Mouse (Mus musculus): ENCODE results near the gene Rap1gap. TPM values are rescaled to one million over a fixed set of nuclear protein-coding genes. Genes with fewer than 3 reads are reported as not detected.

The Rap1gap gene
- polyA plus RNA-seq, 1 experiment = 396 TPM

GRCm38 (mm10) chr4:137681408-137682104 lies 17.0 kb downstream of the Rap1gap start:
- TF ChIP-seq POLR2A (IDR thresholded peaks at IDR 0.05; ENCODE audit: borderline replicate concordance, insufficient read depth, low read length) (no peak), CTCF (IDR thresholded peaks at IDR 0.05; ENCODE audit: borderline replicate concordance, insufficient read depth, low read depth, low read length) (no peak)
- WGBS = 3% methylated on average over 52 of the region's 52 CpGs
- peak overlapping the region; percentile 31 for H3K27ac ChIP-seq (ENCODE audit: insufficient read depth, low read length)

GRCm38 (mm10) chr4:137682961-137683453 lies 18.5 kb downstream of the Rap1gap start:
- Histone ChIP-seq H3K4me3 (replicated peaks; ENCODE audit: insufficient read depth, low read depth, low read length) (no peak overlapping the region), H3K27ac (ENCODE audit: insufficient read depth, low read length) (no peak overlapping the region), H3K27me3 (ENCODE audit: control insufficient read depth, insufficient read depth, low read length) (no peaks in the 10 kb centered on the region), H3K4me1 (ENCODE audit: control insufficient read depth, insufficient read depth, low read length) (peaks cover 71% of the 10 kb centered on the region)
- WGBS = 41% methylated on average over 7 of the region's 7 CpGs
- peak; percentile 66 to 74 for DNase-seq
- TF ChIP-seq CTCF (IDR thresholded peaks at IDR 0.05; ENCODE audit: borderline replicate concordance, insufficient read depth, low read depth, low read length) = peak; percentile 89
- no peak for TF ChIP-seq POLR2A (IDR thresholded peaks at IDR 0.05; ENCODE audit: borderline replicate concordance, insufficient read depth, low read length)

More at GRCm38 (mm10) chr4:137681408-137682104, 17.0 kb downstream of the Rap1gap start:
- peak; percentile 80 to 81 for DNase-seq
- Histone ChIP-seq H3K4me1 (ENCODE audit: control insufficient read depth, insufficient read depth, low read length) (peaks cover 75% of the 10 kb centered on the region), H3K4me3 (replicated peaks; ENCODE audit: insufficient read depth, low read depth, low read length) (peak overlapping the region; percentile 48), H3K27me3 (ENCODE audit: control insufficient read depth, insufficient read depth, low read length) (no peaks in the 10 kb centered on the region)

- H3K4me1 ChIP-seq (ENCODE audit: control insufficient read depth, insufficient read depth, low read length) = peaks cover 62% of the 10 kb centered on the region
- no peak for DNase-seq
- TF ChIP-seq POLR2A (IDR thresholded peaks at IDR 0.05; ENCODE audit: borderline replicate concordance, insufficient read depth, low read length) = no peak
- TF ChIP-seq CTCF (IDR thresholded peaks at IDR 0.05; ENCODE audit: borderline replicate concordance, insufficient read depth, low read depth, low read length) = no peak
- no peak overlapping the region for H3K4me3 ChIP-seq (replicated peaks; ENCODE audit: insufficient read depth, low read depth, low read length)
- WGBS = 70% methylated on average over 9 of the region's 9 CpGs
- H3K27ac ChIP-seq (ENCODE audit: insufficient read depth, low read length) = no peak overlapping the region
- H3K27me3 ChIP-seq (ENCODE audit: control insufficient read depth, insufficient read depth, low read length) = no peaks in the 10 kb centered on the region
These were observed 20.4 kb downstream of the Rap1gap start for GRCm38 (mm10) chr4:137684830-137685343.

GRCm38 (mm10) chr4:137686303-137686702 lies 21.8 kb downstream of the Rap1gap start:
- DNase-seq = no peak
- Histone ChIP-seq H3K27ac (ENCODE audit: insufficient read depth, low read length) (no peak overlapping the region; the same call in 1 of the 2 replicates), H3K4me1 (ENCODE audit: control insufficient read depth, insufficient read depth, low read length) (peaks cover 55% of the 10 kb centered on the region), H3K4me3 (replicated peaks; ENCODE audit: insufficient read depth, low read depth, low read length) (no peak overlapping the region), H3K27me3 (ENCODE audit: control insufficient read depth, insufficient read depth, low read length) (no peaks in the 10 kb centered on the region)
- no peak for TF ChIP-seq POLR2A (IDR thresholded peaks at IDR 0.05; ENCODE audit: borderline replicate concordance, insufficient read depth, low read length)
- TF ChIP-seq CTCF (IDR thresholded peaks at IDR 0.05; ENCODE audit: borderline replicate concordance, insufficient read depth, low read depth, low read length) = no peak
- WGBS = 25% methylated on average over 5 of the region's 5 CpGs

- WGBS = 33% methylated on average over 14 of the region's 14 CpGs
- no peak for DNase-seq
- H3K4me3 ChIP-seq (replicated peaks; ENCODE audit: insufficient read depth, low read depth, low read length) = no peak overlapping the region
- TF ChIP-seq POLR2A (IDR thresholded peaks at IDR 0.05; ENCODE audit: borderline replicate concordance, insufficient read depth, low read length) = no peak
- no peak for TF ChIP-seq CTCF (IDR thresholded peaks at IDR 0.05; ENCODE audit: borderline replicate concordance, insufficient read depth, low read depth, low read length)
- no peaks in the 10 kb centered on the region for H3K27me3 ChIP-seq (ENCODE audit: control insufficient read depth, insufficient read depth, low read length)
- no peak overlapping the region for H3K27ac ChIP-seq (ENCODE audit: insufficient read depth, low read length)
- H3K4me1 ChIP-seq (ENCODE audit: control insufficient read depth, insufficient read depth, low read length) = peaks cover 48% of the 10 kb centered on the region
These were observed 22.8 kb downstream of the Rap1gap start for GRCm38 (mm10) chr4:137687234-137687825.

- H3K4me1 ChIP-seq (ENCODE audit: control insufficient read depth, insufficient read depth, low read length) = peaks cover 24% of the 10 kb centered on the region
- 69% methylated on average over 10 of the region's 10 CpGs for WGBS
- no peak for DNase-seq
- no peak overlapping the region for H3K4me3 ChIP-seq (replicated peaks; ENCODE audit: insufficient read depth, low read depth, low read length)
- TF ChIP-seq CTCF (IDR thresholded peaks at IDR 0.05; ENCODE audit: borderline replicate concordance, insufficient read depth, low read depth, low read length) (no peak), POLR2A (IDR thresholded peaks at IDR 0.05; ENCODE audit: borderline replicate concordance, insufficient read depth, low read length) (no peak)
- no peaks in the 10 kb centered on the region for H3K27me3 ChIP-seq (ENCODE audit: control insufficient read depth, insufficient read depth, low read length)
- H3K27ac ChIP-seq (ENCODE audit: insufficient read depth, low read length) = no peak overlapping the region
These were observed 27.8 kb downstream of the Rap1gap start for GRCm38 (mm10) chr4:137692107-137692902.

GRCm38 (mm10) chr4:137695300-137695699 lies 30.8 kb downstream of the Rap1gap start:
- 67% methylated on average over 8 of the region's 8 CpGs for WGBS
- Histone ChIP-seq H3K4me1 (ENCODE audit: control insufficient read depth, insufficient read depth, low read length) (peaks cover 43% of the 10 kb centered on the region), H3K27ac (ENCODE audit: insufficient read depth, low read length) (no peak overlapping the region), H3K4me3 (replicated peaks; ENCODE audit: insufficient read depth, low read depth, low read length) (no peak overlapping the region), H3K27me3 (ENCODE audit: control insufficient read depth, insufficient read depth, low read length) (no peaks in the 10 kb centered on the region)
- TF ChIP-seq POLR2A (IDR thresholded peaks at IDR 0.05; ENCODE audit: borderline replicate concordance, insufficient read depth, low read length) = no peak
- no peak for DNase-seq

All from cerebellum, adult 2 months (tissue).